ENCODE assay signal across 24 mouse cellular contexts in the genomic region with DNA sequence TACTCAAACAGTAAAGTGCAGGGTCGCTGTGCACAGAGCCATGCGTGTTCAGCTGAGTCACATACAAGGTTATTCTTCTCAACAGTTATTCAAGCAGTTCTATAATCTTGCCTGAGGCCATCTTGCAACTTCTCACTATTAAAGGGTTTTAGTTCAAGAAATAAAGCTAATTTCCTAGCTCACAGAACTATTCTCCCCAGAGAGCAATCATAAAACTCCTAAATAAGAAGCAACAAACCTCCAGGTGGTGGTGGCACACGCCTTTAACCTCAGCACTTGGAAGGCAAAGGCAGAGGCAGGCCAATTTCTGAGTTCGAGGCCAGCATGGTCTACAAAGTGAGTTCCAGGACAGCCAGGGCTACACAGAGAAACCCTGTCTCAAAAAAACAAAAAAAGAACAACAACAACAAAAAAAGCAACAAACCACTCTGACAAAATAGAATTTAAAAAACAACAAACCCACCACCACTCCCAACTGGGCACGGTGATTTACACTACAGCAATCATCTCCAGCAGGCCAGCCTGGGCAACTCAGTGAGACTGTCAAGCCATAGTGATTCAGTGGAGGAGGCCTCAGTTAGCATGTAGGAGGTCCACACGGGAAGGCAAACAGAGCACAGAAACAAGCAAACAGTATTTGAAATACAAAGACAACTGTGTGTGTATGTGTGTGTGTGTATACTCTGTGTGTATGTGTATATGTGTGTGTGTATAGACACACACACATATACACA.
"Had no signal": no experiment of that assay in that cellular context is flagged by ENCODE, and none has a peak within 500 bp of the region (broad histone marks: within the 10 kb centered on the region; RNA-seq: fewer than 3 reads in every experiment).

No protein-coding gene starts in this region.

- H3K9ac ChIP-seq: heart, embryonic 12.5 days; hindbrain, embryonic 13.5 days; hindbrain, embryonic 15.5 days; kidney, embryonic 15.5 days; limb, embryonic 13.5 days; limb, embryonic 15.5 days had no signal

- DNase-seq: gastrocnemius, postnatal 14 days; gastrocnemius, postnatal 36 days; heart, adult 11 months; heart, adult 2 months; heart, postnatal 14 days; heart, postnatal 36 days; kidney, adult 11 months; kidney, adult 2 months; kidney, adult 9 months; kidney, postnatal 14 days; kidney, postnatal 36 days; layer of hippocampus, adult 9-11 months; layer of hippocampus, postnatal 36 days; left cerebral cortex, postnatal 4 days had no signal

- H3K4me1 ChIP-seq: heart, embryonic 12.5 days; hindbrain, embryonic 13.5 days; hindbrain, embryonic 15.5 days; kidney, embryonic 15.5 days; limb, embryonic 13.5 days; limb, embryonic 15.5 days had no signal

- H3K27me3 ChIP-seq: heart, embryonic 12.5 days; hindbrain, embryonic 13.5 days; hindbrain, embryonic 15.5 days; kidney, embryonic 15.5 days; limb, embryonic 13.5 days; limb, embryonic 15.5 days had no signal

- H3K4me3 ChIP-seq: heart, adult 2 months; heart, embryonic 12.5 days; hindbrain, embryonic 13.5 days; hindbrain, embryonic 15.5 days; kidney, embryonic 15.5 days; limb, embryonic 13.5 days; limb, embryonic 15.5 days had no signal

- H3K27ac ChIP-seq: heart, adult 2 months; hindbrain, embryonic 13.5 days; hindbrain, embryonic 15.5 days; hindbrain, postnatal 0 days; kidney, embryonic 15.5 days; kidney, postnatal 0 days; limb, embryonic 13.5 days; limb, embryonic 15.5 days had no signal

- H3K9me3 ChIP-seq: heart, embryonic 12.5 days; hindbrain, embryonic 13.5 days; hindbrain, embryonic 15.5 days; kidney, embryonic 15.5 days; limb, embryonic 13.5 days; limb, embryonic 15.5 days had no signal

- H3K4me2 ChIP-seq: heart, embryonic 12.5 days; hindbrain, embryonic 13.5 days; hindbrain, embryonic 15.5 days; kidney, embryonic 15.5 days; limb, embryonic 13.5 days; limb, embryonic 15.5 days; liver, embryonic 11.5 days had no signal

- ATAC-seq: hindbrain, postnatal 0 days; intestine, embryonic 16.5 days had no signal
